Comparison of ENCODE assay signal across 14 mouse cellular contexts in genomic region chr11:117260631-117261030, GRCm38 (mm10).
DNase-seq lines count a peak whose midpoint lies in the region; ATAC-seq lines count a peak whose summit lies in the region.
"Had no signal": no experiment of that assay in that cellular context is flagged by ENCODE, and none has a peak within 500 bp of the region (broad histone marks: within the 10 kb centered on the region; RNA-seq: fewer than 3 reads in every experiment).

No protein-coding gene starts in this region.

- H3K4me2 ChIP-seq in midbrain, embryonic 13.5 days (replicated peaks), result no peak overlapping the region
- H3K4me2 ChIP-seq in embryonic facial prominence, embryonic 15.5 days (replicated peaks), result no peak overlapping the region
- no peak overlapping the region for H3K4me2 ChIP-seq in stomach, embryonic 16.5 days (ENCODE audit: low read depth, low read length)
- H3K4me2 ChIP-seq: liver, embryonic 13.5 days had no signal

- H3K9me3 ChIP-seq in midbrain, embryonic 10.5 days (replicated peaks), result no peaks in the 10 kb centered on the region
- no peaks in the 10 kb centered on the region for H3K9me3 ChIP-seq in midbrain, embryonic 13.5 days
- no peaks in the 10 kb centered on the region for H3K9me3 ChIP-seq in embryonic facial prominence, embryonic 15.5 days (replicated peaks)
- H3K9me3 ChIP-seq in stomach, embryonic 16.5 days (replicated peaks; ENCODE audit: control insufficient read depth, low read length), result peaks cover 3% of the 10 kb centered on the region; the same call in 1 of the 2 replicates
- H3K9me3 ChIP-seq: liver, embryonic 13.5 days had no signal

- WGBS in midbrain, embryonic 10.5 days, result 64% methylated on average over 9 of the region's 9 CpGs
- WGBS in midbrain, embryonic 13.5 days, result 47% methylated on average over 9 of the region's 9 CpGs
- 41% methylated on average over 9 of the region's 9 CpGs for WGBS in embryonic facial prominence, embryonic 15.5 days
- 47% methylated on average over 9 of the region's 9 CpGs for WGBS in stomach, embryonic 16.5 days

- H3K36me3 ChIP-seq in midbrain, embryonic 10.5 days, result no peaks in the 10 kb centered on the region
- H3K36me3 ChIP-seq in midbrain, embryonic 13.5 days, result no peaks in the 10 kb centered on the region
- H3K36me3 ChIP-seq in embryonic facial prominence, embryonic 15.5 days, result no peaks in the 10 kb centered on the region
- H3K36me3 ChIP-seq in stomach, embryonic 16.5 days (ENCODE audit: control insufficient read depth, insufficient read depth, low read length), result no peaks in the 10 kb centered on the region

- H3K27me3 ChIP-seq in midbrain, embryonic 10.5 days (ENCODE audit: low read depth, poor library complexity, severe bottlenecking), result peaks cover 20% of the 10 kb centered on the region
- 0 out of 2 replicates have a peak, but pooled peaks cover 3% of the 10 kb centered on the region for H3K27me3 ChIP-seq in midbrain, embryonic 13.5 days
- H3K27me3 ChIP-seq in embryonic facial prominence, embryonic 15.5 days, result no peaks in the 10 kb centered on the region
- no peaks in the 10 kb centered on the region for H3K27me3 ChIP-seq in stomach, embryonic 16.5 days (ENCODE audit: control insufficient read depth, insufficient read depth, low read length)

- no peak overlapping the region for H3K4me3 ChIP-seq in midbrain, embryonic 10.5 days
- H3K4me3 ChIP-seq in midbrain, embryonic 13.5 days (replicated peaks), result no peak overlapping the region
- H3K4me3 ChIP-seq in embryonic facial prominence, embryonic 15.5 days (replicated peaks), result no peak overlapping the region
- H3K4me3 ChIP-seq in stomach, embryonic 16.5 days (replicated peaks; ENCODE audit: low read length), result no peak overlapping the region
- H3K4me3 ChIP-seq: liver, embryonic 13.5 days had no signal

- DNase-seq in midbrain, embryonic 10.5 days (ENCODE audit: low spot score), result no peak
- DNase-seq in MN1 (ENCODE audit: low spot score), result peak; percentile 23
- no peak for DNase-seq in layer of hippocampus, postnatal 14 days (ENCODE audit: low spot score in 2 of 2)
- no peak for DNase-seq in frontal cortex, postnatal 36 days (ENCODE audit: low spot score in 2 of 2)
- DNase-seq: cerebellum, adult 11-12 months; heart, adult 18-20 months; kidney, adult 2 months; kidney, postnatal 36 days; liver, embryonic 13.5 days; lung, postnatal 10 days had no signal

- no peak for ATAC-seq in midbrain, embryonic 13.5 days
- ATAC-seq in embryonic facial prominence, embryonic 15.5 days (ENCODE audit: insufficient number of reproducible peaks, low FRiP score, low TSS enrichment, low read depth), result no peak
- no peak for ATAC-seq in stomach, embryonic 16.5 days (ENCODE audit: insufficient read depth, low FRiP score)
- ATAC-seq: forebrain, embryonic 14.5 days had no signal

- H3K27ac ChIP-seq in midbrain, embryonic 10.5 days (replicated peaks), result peak overlapping the region; percentile 63; the same call in 1 of the 2 replicates
- no peak overlapping the region for H3K27ac ChIP-seq in midbrain, embryonic 13.5 days
- H3K27ac ChIP-seq in embryonic facial prominence, embryonic 15.5 days (replicated peaks), result 0 out of 2 replicates have a peak overlapping the region, but pooled peaks have one; percentile 8
- H3K27ac ChIP-seq in stomach, embryonic 16.5 days (ENCODE audit: low read length), result peak overlapping the region; percentile 26; the same call in 1 of the 2 replicates
- H3K27ac ChIP-seq: liver, embryonic 13.5 days had no signal

- no peak overlapping the region for H3K9ac ChIP-seq in midbrain, embryonic 13.5 days (replicated peaks)
- no peak overlapping the region for H3K9ac ChIP-seq in embryonic facial prominence, embryonic 15.5 days
- H3K9ac ChIP-seq in stomach, embryonic 16.5 days (ENCODE audit: low read length), result no peak overlapping the region
- H3K9ac ChIP-seq: liver, embryonic 13.5 days had no signal

- peaks cover 42% of the 10 kb centered on the region for H3K4me1 ChIP-seq in midbrain, embryonic 10.5 days
- peaks cover 27% of the 10 kb centered on the region for H3K4me1 ChIP-seq in midbrain, embryonic 13.5 days (replicated peaks)
- H3K4me1 ChIP-seq in embryonic facial prominence, embryonic 15.5 days, result peaks cover 48% of the 10 kb centered on the region
- peaks cover 30% of the 10 kb centered on the region for H3K4me1 ChIP-seq in stomach, embryonic 16.5 days (ENCODE audit: control insufficient read depth, insufficient read depth, low read length)
